Mouse (Mus musculus): Measurements from ENCODE around the gene Pex11b. TPM values are rescaled to one million over a fixed set of nuclear protein-coding genes. Genes with fewer than 3 reads are reported as not detected.
"Not testable (repeated sequence)": the region's sequence is repeated elsewhere in the genome, so short reads cannot be mapped to it uniquely, and the experiment has no call there.

Gene Pex11b
- polyA plus RNA-seq (2015; fragmentation: Nextera tagmentation; extraction: Ambion mirVana), result 50.0 and 52.6 TPM in 2 replicates

DNA sequence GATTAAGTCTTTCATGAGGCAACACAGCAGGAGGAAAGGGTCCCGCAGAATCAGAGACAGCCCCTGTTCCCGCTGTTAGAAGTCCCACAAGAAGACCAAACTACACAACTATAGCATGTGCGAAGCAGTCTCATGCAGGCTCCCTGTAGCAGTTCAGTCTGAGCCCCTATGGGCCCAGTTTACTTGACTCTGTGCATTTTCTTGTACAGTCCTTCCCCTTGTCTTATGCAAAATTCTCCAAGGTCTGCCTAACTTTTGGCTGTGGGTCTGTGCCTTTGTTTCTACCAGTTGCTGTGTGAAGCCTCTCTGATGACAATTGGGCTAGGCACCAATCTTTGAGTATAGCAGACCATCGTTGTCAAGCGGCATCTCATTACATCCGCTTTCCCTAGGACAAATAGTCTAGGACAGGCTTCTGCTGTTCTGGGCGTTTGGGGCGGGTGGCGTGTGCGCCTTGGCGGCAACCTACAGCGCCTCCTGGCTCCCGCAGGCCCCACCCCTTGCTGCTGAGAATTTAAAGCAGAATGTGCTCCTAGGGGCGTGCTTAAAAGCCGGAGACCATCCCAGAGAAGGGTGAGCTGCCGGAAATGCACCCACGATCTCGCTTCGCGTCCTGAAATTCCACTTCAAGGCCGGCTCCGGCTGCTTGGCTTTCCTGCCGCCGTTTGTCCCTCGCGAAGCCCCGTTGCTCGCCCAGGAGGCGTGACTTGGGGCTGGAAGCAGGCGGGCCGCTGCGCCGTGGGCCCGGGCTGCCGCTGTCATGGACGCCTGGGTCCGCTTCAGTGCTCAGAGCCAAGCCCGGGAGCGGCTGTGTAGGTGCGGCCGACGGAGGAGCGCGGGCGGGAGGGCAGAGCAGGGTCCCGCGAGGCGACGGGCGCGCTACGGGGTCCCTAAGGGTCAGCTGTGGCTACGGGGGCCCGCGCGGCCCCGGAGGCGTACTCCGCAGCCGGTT is at the start of gene Pex11b, which contains the start of gene Gm42957:
Gene Pex11b (plus strand): TSS at position 449 of the 952 bp plus-strand sequence.
Gene Gm42957 (plus strand): TSS at position 547 of the 952 bp plus-strand sequence.
- DNase-seq (ENCODE audit: low spot score), result peak; percentile 87

DNA sequence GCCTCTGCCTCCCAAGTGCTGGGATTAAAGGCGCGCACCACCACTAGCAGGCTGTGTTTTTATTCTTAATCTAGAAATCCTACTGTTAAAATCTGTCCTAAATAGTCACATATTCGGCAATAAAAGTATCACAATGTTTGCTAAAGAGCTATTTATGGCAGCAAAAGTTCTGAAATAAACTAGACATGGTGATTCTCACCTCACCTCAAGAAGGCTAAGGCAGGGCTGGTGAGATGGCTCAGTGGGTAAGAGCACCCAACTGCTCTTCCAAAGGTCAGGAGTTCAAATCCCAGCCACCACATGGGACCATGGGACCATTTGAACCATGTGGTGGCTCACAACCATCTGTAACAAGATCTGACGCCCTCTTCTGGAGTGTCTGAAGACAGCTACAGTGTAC is 44.5 kb upstream of the Pex11b start:
- DNase-seq (ENCODE audit: low spot score), result no peak

DNA sequence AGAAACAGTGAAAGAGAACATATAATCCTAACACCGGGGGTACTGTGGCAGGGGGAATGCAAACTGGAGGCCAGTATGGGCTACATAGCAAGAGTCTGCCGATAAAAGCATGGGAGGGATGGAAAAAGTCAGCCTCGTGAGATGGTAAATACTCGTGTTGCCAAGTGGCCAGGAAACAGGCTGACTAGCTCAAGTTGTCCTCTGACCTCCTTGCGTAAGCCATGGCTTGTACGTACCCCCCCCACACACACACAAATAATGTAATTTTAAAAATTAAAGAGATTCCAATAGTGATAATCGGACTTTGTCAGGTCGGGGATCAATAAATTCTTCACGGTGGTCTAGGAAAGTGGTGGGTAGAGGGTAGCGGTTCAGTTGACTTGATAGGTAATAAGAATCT is 41.8 kb upstream of the Pex11b start:
- peak; percentile 17 for DNase-seq (ENCODE audit: low spot score)

DNA sequence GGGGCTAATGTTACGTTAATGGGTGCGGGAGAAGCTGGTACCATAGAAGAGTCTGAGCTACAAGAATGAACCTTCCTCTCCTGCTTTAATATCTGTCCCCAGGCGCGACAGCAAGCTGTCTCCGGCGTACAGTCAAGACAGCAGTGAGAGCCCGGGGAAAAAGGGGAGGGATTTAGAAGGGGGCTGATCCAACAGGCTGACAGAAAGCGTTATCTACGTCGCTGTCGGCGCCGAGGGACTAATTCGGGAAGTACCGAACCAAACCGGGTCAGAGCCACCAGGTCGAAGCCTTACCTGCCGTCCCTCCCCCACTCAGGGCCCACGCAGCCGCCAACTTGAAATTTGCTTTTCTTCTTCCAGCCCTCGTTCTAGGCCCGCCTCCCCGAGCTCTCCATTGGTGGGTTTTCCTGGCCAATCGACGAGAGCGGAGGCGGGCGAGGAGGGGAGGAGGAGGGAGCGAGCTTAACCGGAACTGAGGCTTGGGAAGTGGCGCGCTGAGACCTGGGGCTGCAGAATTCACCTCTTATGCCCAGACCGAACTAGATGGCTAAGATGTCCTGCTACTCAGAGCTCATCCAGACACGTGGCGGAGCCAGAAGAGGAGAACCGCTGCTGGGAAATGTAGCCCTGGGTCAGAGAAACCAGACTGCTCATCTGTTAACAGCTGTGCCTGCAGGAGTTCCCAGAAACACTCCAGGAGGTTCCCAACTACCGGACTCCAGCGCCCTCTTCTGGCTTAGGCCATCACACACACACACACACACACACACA is 41.2 kb upstream of the Pex11b start, which contains the start of gene Polr3gl:
Gene Polr3gl (minus strand): TSS at position 392 of the 771 bp plus-strand sequence.
- DNase-seq (ENCODE audit: low spot score), result peak; percentile 94

GRCm38 (mm10) chr3:96594851-96595250 is 40.3 kb upstream of the Pex11b start:
- DNase-seq (ENCODE audit: low spot score), result no peak

GRCm38 (mm10) chr3:96595661-96596060 is 39.5 kb upstream of the Pex11b start:
- DNase-seq (ENCODE audit: low spot score), result no peak

DNA sequence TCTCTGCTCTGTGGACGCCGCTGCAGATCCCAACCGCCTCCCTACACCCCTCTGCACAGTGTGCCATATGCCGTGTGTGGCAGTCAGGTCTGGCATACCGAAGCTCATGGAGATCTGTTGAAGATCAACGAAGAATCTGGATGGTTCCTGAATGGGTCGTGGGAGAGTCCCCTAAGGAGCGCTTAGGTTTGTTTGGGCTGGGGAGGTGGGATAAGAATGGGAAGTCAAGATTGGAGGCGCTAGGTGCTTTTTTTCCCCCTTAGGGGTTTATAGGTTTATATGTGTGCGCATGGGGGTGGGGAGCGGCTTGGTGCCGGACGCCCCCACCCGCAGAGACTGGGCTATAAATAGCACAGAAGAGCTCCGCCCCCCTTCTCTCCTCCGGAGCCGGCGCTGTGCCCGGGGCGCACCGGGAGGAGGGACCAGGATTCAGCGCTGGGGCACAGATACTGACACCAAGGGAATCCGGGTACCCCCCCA is 38.9 kb upstream of the Pex11b start, which contains the start of gene Ankrd34a:
Gene Ankrd34a (plus strand): TSS at position 409 of the 480 bp plus-strand sequence.
- DNase-seq (ENCODE audit: low spot score), result no peak

DNA sequence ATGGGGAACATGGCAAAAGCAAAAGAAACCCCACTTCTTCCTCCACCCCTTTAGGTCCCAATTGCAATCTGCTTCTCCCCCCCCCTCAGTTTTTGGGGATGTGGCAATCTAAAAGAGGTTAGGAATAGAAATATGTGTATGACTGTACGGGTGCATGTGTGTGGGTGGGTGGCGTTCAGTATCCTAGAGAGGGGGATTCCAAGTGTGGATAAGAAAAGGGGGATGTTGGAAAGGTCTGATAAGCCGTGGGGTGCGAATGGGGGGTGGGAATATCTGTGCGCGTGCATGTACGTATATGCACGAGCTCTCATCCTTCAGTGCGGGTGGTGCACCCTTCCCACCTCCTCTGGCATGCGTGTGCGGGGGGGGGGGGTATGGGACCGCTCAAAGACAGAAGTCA is 38.3 kb upstream of the Pex11b start:
- no peak for DNase-seq (ENCODE audit: low spot score)

DNA sequence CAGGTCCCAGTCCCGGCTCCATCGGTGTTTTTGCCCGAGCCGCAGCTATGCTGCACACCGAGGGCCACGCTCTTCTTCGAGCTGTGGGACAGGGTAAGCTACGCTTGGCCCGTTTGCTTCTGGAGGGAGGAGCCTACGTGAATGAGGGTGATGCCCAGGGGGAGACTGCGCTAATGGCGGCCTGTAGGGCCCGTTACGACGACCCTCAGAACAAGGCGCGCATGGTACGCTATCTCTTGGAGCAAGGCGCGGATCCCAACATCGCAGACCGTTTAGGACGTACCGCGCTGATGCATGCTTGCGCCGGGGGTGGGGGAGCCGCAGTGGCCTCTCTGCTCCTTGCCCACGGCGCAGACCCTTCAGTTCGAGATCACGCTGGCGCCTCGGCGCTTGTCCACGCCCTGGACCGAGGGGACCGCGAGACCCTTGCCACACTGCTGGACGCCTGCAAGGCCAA is 37.7 kb upstream of the Pex11b start:
- no peak for DNase-seq (ENCODE audit: low spot score)

- no peak for DNase-seq (ENCODE audit: low spot score)
Observed at GRCm38 (mm10) chr3:96598156-96599068, 36.8 kb upstream of the Pex11b start.

DNA sequence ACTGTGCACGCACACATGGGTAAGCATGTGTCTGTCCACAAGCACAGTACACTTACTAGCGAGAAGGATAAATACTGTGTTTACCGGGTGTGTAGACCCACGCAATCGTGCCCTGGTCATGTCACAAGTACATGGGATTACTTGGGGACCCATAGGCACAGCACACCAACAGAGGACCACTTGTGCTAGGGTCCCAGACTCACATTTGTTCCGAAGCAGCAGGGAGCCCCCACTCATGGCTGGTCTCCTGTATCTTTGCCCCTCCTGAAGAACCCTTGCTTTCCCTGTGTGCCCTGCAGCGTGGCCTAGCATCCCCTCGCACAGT is 36.1 kb upstream of the Pex11b start:
- DNase-seq (ENCODE audit: low spot score), result no peak

- no peak for DNase-seq (ENCODE audit: low spot score)
Observed at GRCm38 (mm10) chr3:96599411-96599810, 35.8 kb upstream of the Pex11b start.

GRCm38 (mm10) chr3:96600639-96601250 is 34.4 kb upstream of the Pex11b start, which contains the start of gene Lix1l:
Lix1l (plus strand) TSS chr3:96601149.
- DNase-seq (ENCODE audit: low spot score), result peak; percentile 92

- no peak for DNase-seq (ENCODE audit: low spot score)
Observed at GRCm38 (mm10) chr3:96601251-96601787, 33.9 kb upstream of the Pex11b start.

GRCm38 (mm10) chr3:96601941-96602703 is 33.1 kb upstream of the Pex11b start:
- DNase-seq (ENCODE audit: low spot score), result no peak

DNA sequence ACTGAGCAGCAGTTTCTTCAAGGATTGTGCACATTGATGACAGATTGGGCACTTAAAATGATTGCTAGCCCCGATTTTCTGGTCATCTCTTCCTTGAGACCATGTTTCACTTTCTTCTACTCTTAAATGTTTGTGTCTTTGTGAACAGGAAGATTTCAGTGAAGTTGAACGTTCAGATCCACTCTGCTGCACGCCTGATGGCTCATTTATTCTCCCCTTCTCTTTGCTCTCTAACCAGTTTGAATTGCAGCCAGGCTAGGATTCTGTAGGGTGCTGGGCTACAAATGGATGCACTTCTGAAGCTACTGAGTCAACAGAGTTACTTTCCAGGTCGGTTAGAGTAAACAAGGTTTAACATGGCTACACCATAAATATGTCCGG is 32.5 kb upstream of the Pex11b start:
- no peak for DNase-seq (ENCODE audit: low spot score)

DNA sequence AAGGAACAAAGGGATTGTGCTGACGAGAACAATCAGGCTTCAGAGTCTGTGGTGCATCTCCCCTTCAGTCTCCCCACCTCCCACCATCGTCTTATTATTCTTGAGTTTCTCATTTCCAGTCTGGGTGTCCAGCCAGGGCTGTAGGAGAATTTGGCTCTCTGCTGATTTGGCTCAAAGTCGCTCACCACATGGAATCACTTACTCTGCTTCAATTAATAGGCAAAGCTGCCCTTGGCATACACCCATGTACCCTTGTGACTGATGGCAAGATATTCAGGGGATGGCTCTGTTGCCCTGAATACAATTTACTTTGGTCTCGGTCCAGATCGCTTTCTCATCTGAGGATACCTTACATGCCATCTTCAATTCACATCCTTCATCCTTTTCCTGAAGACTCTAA is 31.9 kb upstream of the Pex11b start:
- DNase-seq (ENCODE audit: low spot score), result no peak

- not testable (repeated sequence) for DNase-seq (ENCODE audit: low spot score)
Observed at GRCm38 (mm10) chr3:96606007-96606406, 29.2 kb upstream of the Pex11b start.

- DNase-seq (ENCODE audit: low spot score), result no peak
Observed at GRCm38 (mm10) chr3:96606618-96607017, 28.6 kb upstream of the Pex11b start.

Data from thymus, postnatal 0 days (tissue).